Mouse (Mus musculus): ENCODE data around the gene Elovl1. TPM values are rescaled to one million over a fixed set of nuclear protein-coding genes. Genes with fewer than 3 reads are reported as not detected.

Gene Elovl1
- polyA plus RNA-seq, 1 experiment from 2014 or later = 46.9 TPM

GRCm38 (mm10) chr4:118410871-118411270, 17.0 kb upstream of the Elovl1 start:
- Histone ChIP-seq H3K4me1 (peaks cover 20% of the 10 kb centered on the region), H3K36me3 (replicated peaks) (peaks cover 52% of the 10 kb centered on the region), H3K9me3 (no peaks in the 10 kb centered on the region), H3K27me3 (replicated peaks; ENCODE audit: low read depth, poor library complexity, severe bottlenecking) (no peaks in the 10 kb centered on the region), H3K27ac (replicated peaks) (no peak overlapping the region), H3K4me3 (no peak overlapping the region)
- no peak for DNase-seq (ENCODE audit: low spot score)
- WGBS = 88% methylated on average over 5 of the region's 5 CpGs

- Histone ChIP-seq H3K27me3 (replicated peaks; ENCODE audit: low read depth, poor library complexity, severe bottlenecking) (no peaks in the 10 kb centered on the region), H3K4me3 (no peak overlapping the region), H3K9me3 (no peaks in the 10 kb centered on the region), H3K36me3 (replicated peaks) (peaks cover 78% of the 10 kb centered on the region), H3K4me1 (peaks cover 12% of the 10 kb centered on the region), H3K27ac (replicated peaks) (no peak overlapping the region)
- 92% methylated on average over 5 of the region's 5 CpGs for WGBS
- DNase-seq (ENCODE audit: low spot score) = no peak
These were observed 14.3 kb upstream of the Elovl1 start for GRCm38 (mm10) chr4:118413553-118413952.

GRCm38 (mm10) chr4:118415779-118416178, 12.1 kb upstream of the Elovl1 start:
- H3K4me3 ChIP-seq = no peak overlapping the region
- WGBS = 88% methylated on average over 2 of the region's 2 CpGs
- no peak for DNase-seq (ENCODE audit: low spot score)
- H3K27ac ChIP-seq (replicated peaks) = no peak overlapping the region
- H3K36me3 ChIP-seq (replicated peaks) = peaks cover 100% of the 10 kb centered on the region
- H3K27me3 ChIP-seq (replicated peaks; ENCODE audit: low read depth, poor library complexity, severe bottlenecking) = no peaks in the 10 kb centered on the region
- H3K4me1 ChIP-seq = no peaks in the 10 kb centered on the region
- no peaks in the 10 kb centered on the region for H3K9me3 ChIP-seq

GRCm38 (mm10) chr4:118416329-118416728, 11.6 kb upstream of the Elovl1 start:
- H3K27ac ChIP-seq (replicated peaks) = no peak overlapping the region

GRCm38 (mm10) chr4:118417112-118417797, 10.6 kb upstream of the Elovl1 start:
- 72% methylated on average over 13 of the region's 13 CpGs for WGBS
- Histone ChIP-seq H3K4me1 (no peaks in the 10 kb centered on the region), H3K36me3 (replicated peaks) (peaks cover 100% of the 10 kb centered on the region), H3K9me3 (no peaks in the 10 kb centered on the region), H3K27me3 (replicated peaks; ENCODE audit: low read depth, poor library complexity, severe bottlenecking) (no peaks in the 10 kb centered on the region), H3K4me3 (no peak overlapping the region), H3K27ac (replicated peaks) (no peak overlapping the region)
- DNase-seq (ENCODE audit: low spot score) = no peak

More at GRCm38 (mm10) chr4:118416329-118416728, 11.6 kb upstream of the Elovl1 start:
- Histone ChIP-seq H3K9me3 (no peaks in the 10 kb centered on the region), H3K36me3 (replicated peaks) (peaks cover 100% of the 10 kb centered on the region), H3K4me1 (no peaks in the 10 kb centered on the region), H3K27me3 (replicated peaks; ENCODE audit: low read depth, poor library complexity, severe bottlenecking) (no peaks in the 10 kb centered on the region), H3K4me3 (no peak overlapping the region)
- DNase-seq (ENCODE audit: low spot score) = no peak
- 89% methylated on average over 5 of the region's 5 CpGs for WGBS

GRCm38 (mm10) chr4:118421384-118421783, 6.5 kb upstream of the Elovl1 start:
- no peak for DNase-seq (ENCODE audit: low spot score)
- no peaks in the 10 kb centered on the region for H3K27me3 ChIP-seq (replicated peaks; ENCODE audit: low read depth, poor library complexity, severe bottlenecking)
- H3K4me1 ChIP-seq = no peaks in the 10 kb centered on the region
- H3K27ac ChIP-seq (replicated peaks) = no peak overlapping the region
- no peaks in the 10 kb centered on the region for H3K9me3 ChIP-seq
- 95% methylated on average over 3 of the region's 3 CpGs for WGBS
- peaks cover 75% of the 10 kb centered on the region for H3K36me3 ChIP-seq (replicated peaks)
- no peak overlapping the region for H3K4me3 ChIP-seq

- Histone ChIP-seq H3K4me3 (no peak overlapping the region), H3K36me3 (replicated peaks) (peaks cover 47% of the 10 kb centered on the region), H3K27ac (replicated peaks) (no peak overlapping the region), H3K4me1 (peaks cover 29% of the 10 kb centered on the region), H3K9me3 (no peaks in the 10 kb centered on the region), H3K27me3 (replicated peaks; ENCODE audit: low read depth, poor library complexity, severe bottlenecking) (no peaks in the 10 kb centered on the region)
- 87% methylated on average over 4 of the region's 4 CpGs for WGBS
- no peak for DNase-seq (ENCODE audit: low spot score)
These were observed 3.2 kb upstream of the Elovl1 start for GRCm38 (mm10) chr4:118424541-118425160.

- 85% methylated on average over 1 of the region's 1 CpGs for WGBS
These were observed 2.5 kb upstream of the Elovl1 start for GRCm38 (mm10) chr4:118425374-118425773.

GRCm38 (mm10) chr4:118427415-118427767, 502 bp upstream of the Elovl1 start:
- no peaks in the 10 kb centered on the region for H3K9me3 ChIP-seq
- H3K27ac ChIP-seq (replicated peaks) = peak overlapping the region; percentile 90

More at GRCm38 (mm10) chr4:118425374-118425773, 2.5 kb upstream of the Elovl1 start:
- no peak for DNase-seq (ENCODE audit: low spot score)
- Histone ChIP-seq H3K4me3 (no peak overlapping the region), H3K27me3 (replicated peaks; ENCODE audit: low read depth, poor library complexity, severe bottlenecking) (no peaks in the 10 kb centered on the region), H3K36me3 (replicated peaks) (peaks cover 47% of the 10 kb centered on the region), H3K27ac (replicated peaks) (no peak overlapping the region), H3K4me1 (peaks cover 36% of the 10 kb centered on the region), H3K9me3 (no peaks in the 10 kb centered on the region)

GRCm38 (mm10) chr4:118428531-118429214, 780 bp downstream of the Elovl1 start:
- H3K4me1 ChIP-seq = peaks cover 45% of the 10 kb centered on the region
- no peaks in the 10 kb centered on the region for H3K27me3 ChIP-seq (replicated peaks; ENCODE audit: low read depth, poor library complexity, severe bottlenecking)
- H3K27ac ChIP-seq (replicated peaks) = peak overlapping the region; percentile 90
- 55% methylated on average over 15 of the region's 15 CpGs for WGBS
- peaks cover 49% of the 10 kb centered on the region for H3K36me3 ChIP-seq (replicated peaks)
- H3K9me3 ChIP-seq = no peaks in the 10 kb centered on the region
- DNase-seq (ENCODE audit: low spot score) = no peak
- H3K4me3 ChIP-seq = peak overlapping the region; percentile 82

More at GRCm38 (mm10) chr4:118427415-118427767, 502 bp upstream of the Elovl1 start:
- no peak for DNase-seq (ENCODE audit: low spot score)
- Histone ChIP-seq H3K4me1 (peaks cover 41% of the 10 kb centered on the region), H3K4me3 (peak overlapping the region; percentile 82), H3K27me3 (replicated peaks; ENCODE audit: low read depth, poor library complexity, severe bottlenecking) (no peaks in the 10 kb centered on the region), H3K36me3 (replicated peaks) (peaks cover 49% of the 10 kb centered on the region)
- WGBS = 2% methylated on average over 5 of the region's 5 CpGs

GRCm38 (mm10) chr4:118429215-118429895, 1.5 kb downstream of the Elovl1 start:
- no peak for DNase-seq (ENCODE audit: low spot score)
- 48% methylated on average over 7 of the region's 7 CpGs for WGBS
- Histone ChIP-seq H3K27ac (replicated peaks) (peak overlapping the region; percentile 90; the same call in 1 of the 2 replicates), H3K9me3 (no peaks in the 10 kb centered on the region), H3K4me3 (peak overlapping the region; percentile 82), H3K4me1 (peaks cover 50% of the 10 kb centered on the region), H3K36me3 (replicated peaks) (peaks cover 52% of the 10 kb centered on the region), H3K27me3 (replicated peaks; ENCODE audit: low read depth, poor library complexity, severe bottlenecking) (no peaks in the 10 kb centered on the region)

- Histone ChIP-seq H3K4me3 (no peak overlapping the region), H3K36me3 (replicated peaks) (peaks cover 72% of the 10 kb centered on the region), H3K9me3 (no peaks in the 10 kb centered on the region), H3K27ac (replicated peaks) (no peak overlapping the region), H3K4me1 (peaks cover 65% of the 10 kb centered on the region), H3K27me3 (replicated peaks; ENCODE audit: low read depth, poor library complexity, severe bottlenecking) (no peaks in the 10 kb centered on the region)
- WGBS = 74% methylated on average over 8 of the region's 8 CpGs
- no peak for DNase-seq (ENCODE audit: low spot score)
These were observed 4.4 kb downstream of the Elovl1 start for GRCm38 (mm10) chr4:118432332-118432731.
